Mouse (Mus musculus): ENCODE measurements around the gene Apba2. TPM values are rescaled to one million over a fixed set of nuclear protein-coding genes. Genes with fewer than 3 reads are reported as not detected.

Apba2 gene
- polyA plus RNA-seq, 1 experiment from 2014 or later, result 7.8 TPM

DNA sequence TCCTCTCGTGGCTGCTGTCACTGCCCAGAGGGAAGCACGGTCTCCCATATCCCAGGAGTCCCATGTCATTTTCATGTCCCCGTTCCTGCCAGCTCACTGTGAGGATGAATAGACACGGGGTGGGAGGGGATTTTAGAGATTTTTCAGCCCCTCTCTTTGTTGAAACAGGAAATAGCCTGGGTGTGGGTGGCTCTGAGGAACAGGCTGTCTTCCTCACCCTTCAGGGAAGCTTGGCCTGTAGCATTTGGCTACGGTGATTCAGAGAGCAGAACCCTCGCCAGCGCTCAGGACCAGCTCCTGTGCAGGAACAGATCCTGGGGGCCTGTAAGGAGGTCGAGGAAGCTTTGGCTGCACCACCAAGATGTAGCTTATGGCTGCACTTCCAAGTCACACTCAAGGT lies 45.3 kb downstream of the Apba2 start:
- Histone ChIP-seq H3K27ac (no peak overlapping the region), H3K36me3 (no peaks in the 10 kb centered on the region), H3K4me1 (no peaks in the 10 kb centered on the region), H3K9me3 (replicated peaks) (no peaks in the 10 kb centered on the region), H3K4me3 (no peak overlapping the region), H3K27me3 (ENCODE audit: low read depth, poor library complexity, severe bottlenecking) (no peaks in the 10 kb centered on the region)
- 86% methylated on average over 8 of the region's 8 CpGs for WGBS
- no peak for DNase-seq (ENCODE audit: low spot score)

GRCm38 (mm10) chr7:64550856-64551255 lies 49.4 kb downstream of the Apba2 start:
- 77% methylated on average over 1 of the region's 1 CpGs for WGBS
- Histone ChIP-seq H3K4me1 (no peaks in the 10 kb centered on the region), H3K9me3 (replicated peaks) (no peaks in the 10 kb centered on the region), H3K27me3 (ENCODE audit: low read depth, poor library complexity, severe bottlenecking) (no peaks in the 10 kb centered on the region), H3K27ac (no peak overlapping the region), H3K4me3 (no peak overlapping the region), H3K36me3 (no peaks in the 10 kb centered on the region)
- no peak for DNase-seq (ENCODE audit: low spot score)

GRCm38 (mm10) chr7:64552523-64553190 lies 51.2 kb downstream of the Apba2 start:
- Histone ChIP-seq H3K27ac (no peak overlapping the region), H3K9me3 (replicated peaks) (no peaks in the 10 kb centered on the region), H3K4me3 (no peak overlapping the region), H3K4me1 (no peaks in the 10 kb centered on the region), H3K36me3 (no peaks in the 10 kb centered on the region), H3K27me3 (ENCODE audit: low read depth, poor library complexity, severe bottlenecking) (no peaks in the 10 kb centered on the region)
- 87% methylated on average over 14 of the region's 16 CpGs for WGBS
- DNase-seq (ENCODE audit: low spot score), result no peak

DNA sequence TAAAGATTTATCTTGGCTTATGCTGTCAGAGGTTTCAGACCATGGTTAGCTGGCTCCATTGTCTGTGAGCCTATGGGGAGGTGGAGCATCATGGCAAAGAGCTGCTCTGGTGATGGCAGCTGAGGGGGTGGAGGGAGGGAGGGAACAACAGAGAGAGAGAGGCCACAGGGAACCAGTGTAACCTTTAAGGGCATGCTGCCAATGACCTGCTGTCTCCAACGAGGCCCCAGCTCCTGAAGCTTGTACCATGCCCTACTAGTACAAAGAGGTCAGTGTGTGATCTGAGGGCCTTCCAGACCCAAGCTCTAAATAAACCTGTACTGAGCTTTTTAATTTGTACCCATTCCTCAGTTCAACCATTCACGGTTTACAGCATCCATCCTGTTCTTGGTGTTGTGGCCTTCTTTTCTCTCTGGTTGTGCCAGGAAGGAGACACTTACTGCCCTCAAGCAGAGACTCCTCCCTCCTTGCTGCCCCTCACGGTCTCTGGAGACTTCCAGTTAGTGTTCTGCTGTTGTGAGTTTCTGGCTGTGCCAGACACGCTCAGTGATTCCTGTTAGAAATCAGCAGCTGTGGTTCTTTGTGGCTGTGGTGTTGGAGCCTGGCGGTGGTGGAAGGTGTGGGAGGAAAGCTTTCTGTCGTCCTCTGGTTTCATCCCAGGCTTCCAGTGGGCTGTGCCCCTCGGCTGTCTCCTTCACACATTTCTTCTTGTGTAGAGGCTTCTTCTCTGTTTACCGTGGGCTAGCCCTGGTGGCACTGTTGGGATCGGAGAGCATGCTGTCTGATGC lies 60.4 kb downstream of the Apba2 start:
- Histone ChIP-seq H3K27ac (no peak overlapping the region), H3K36me3 (no peaks in the 10 kb centered on the region), H3K4me3 (no peak overlapping the region), H3K4me1 (no peaks in the 10 kb centered on the region), H3K27me3 (ENCODE audit: low read depth, poor library complexity, severe bottlenecking) (no peaks in the 10 kb centered on the region), H3K9me3 (replicated peaks) (no peaks in the 10 kb centered on the region)
- DNase-seq (ENCODE audit: low spot score), result no peak
- WGBS, result 77% methylated on average over 9 of the region's 9 CpGs

GRCm38 (mm10) chr7:64564891-64565571 lies 63.5 kb downstream of the Apba2 start:
- Histone ChIP-seq H3K4me1 (0 out of 2 replicates have a peak, but pooled peaks cover 3% of the 10 kb centered on the region), H3K27ac (no peak overlapping the region)
- no peak for DNase-seq (ENCODE audit: low spot score)

DNA sequence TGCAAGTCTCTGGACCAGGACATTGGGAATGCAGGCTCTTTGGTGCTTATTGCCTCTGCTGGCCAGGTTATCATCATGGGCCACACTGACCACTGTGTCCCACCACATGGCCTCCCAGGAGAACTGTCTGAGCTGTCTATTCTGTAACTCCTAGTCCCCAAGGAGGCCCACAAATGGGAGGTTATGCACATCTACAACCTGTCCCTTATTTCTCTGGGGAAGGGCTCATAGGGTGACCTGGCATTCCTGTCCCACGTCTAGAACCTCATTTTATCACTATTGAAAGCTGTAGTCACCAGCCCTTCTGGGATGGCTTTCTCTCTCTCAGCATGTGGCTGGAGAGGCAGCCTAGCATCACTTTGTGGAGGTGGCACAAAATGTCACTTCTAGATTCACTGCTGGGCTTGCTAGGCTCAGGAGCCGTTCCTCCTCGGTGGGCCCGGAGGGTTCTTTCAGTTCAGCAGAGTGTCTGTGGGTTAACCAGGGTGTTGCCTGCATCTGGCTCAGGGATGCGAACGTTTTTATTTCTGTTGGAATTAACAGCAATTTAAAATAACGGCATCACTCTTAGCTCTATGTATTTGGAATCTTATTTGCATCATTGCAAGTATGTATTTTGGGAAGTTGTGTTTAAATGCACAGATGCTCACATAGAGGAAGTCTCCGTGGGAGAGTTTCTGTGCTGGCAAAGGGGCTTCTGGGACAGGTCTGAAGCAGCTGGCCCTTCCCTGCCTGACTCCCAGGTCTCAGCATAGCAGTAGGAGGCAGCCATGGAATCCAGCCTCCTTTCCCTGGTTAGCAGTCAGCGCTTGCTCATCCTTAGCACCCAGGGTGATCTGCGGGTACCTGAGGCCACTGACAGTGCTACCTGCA lies 65.1 kb downstream of the Apba2 start:
- no peak for DNase-seq (ENCODE audit: low spot score)
- no peak overlapping the region for H3K4me3 ChIP-seq
- H3K27me3 ChIP-seq (ENCODE audit: low read depth, poor library complexity, severe bottlenecking), result no peaks in the 10 kb centered on the region
- 85% methylated on average over 10 of the region's 10 CpGs for WGBS
- no peak overlapping the region for H3K27ac ChIP-seq
- H3K9me3 ChIP-seq (replicated peaks), result no peaks in the 10 kb centered on the region
- H3K36me3 ChIP-seq, result no peaks in the 10 kb centered on the region
- H3K4me1 ChIP-seq, result 0 out of 2 replicates have a peak, but pooled peaks cover 4% of the 10 kb centered on the region

More at GRCm38 (mm10) chr7:64564891-64565571, 63.5 kb downstream of the Apba2 start:
- no peaks in the 10 kb centered on the region for H3K9me3 ChIP-seq (replicated peaks)
- WGBS, result 84% methylated on average over 7 of the region's 7 CpGs
- H3K27me3 ChIP-seq (ENCODE audit: low read depth, poor library complexity, severe bottlenecking), result no peaks in the 10 kb centered on the region
- no peaks in the 10 kb centered on the region for H3K36me3 ChIP-seq
- no peak overlapping the region for H3K4me3 ChIP-seq

DNA sequence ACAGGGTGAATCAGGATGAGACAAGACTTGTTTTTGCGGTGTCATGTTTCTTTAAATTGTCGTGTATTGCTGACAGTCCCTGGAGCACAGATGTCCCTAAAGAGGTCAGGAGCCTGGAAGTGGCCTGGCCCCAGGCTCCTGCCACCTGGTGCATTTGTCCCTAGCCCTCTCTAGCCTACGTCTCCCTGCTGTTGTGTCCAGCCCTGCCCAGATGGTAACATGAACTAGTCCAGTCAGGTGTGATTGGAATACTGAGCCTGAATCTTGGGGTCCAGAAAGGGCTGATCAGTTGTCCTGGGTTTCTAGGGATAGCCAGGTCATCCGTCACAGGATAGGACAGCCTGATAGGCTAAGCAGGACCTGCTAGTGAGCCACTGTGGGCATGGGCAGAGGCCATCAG lies 67.2 kb downstream of the Apba2 start:
- Histone ChIP-seq H3K36me3 (no peaks in the 10 kb centered on the region), H3K4me1 (0 out of 2 replicates have a peak, but pooled peaks cover 4% of the 10 kb centered on the region), H3K9me3 (replicated peaks) (no peaks in the 10 kb centered on the region), H3K4me3 (no peak overlapping the region), H3K27me3 (ENCODE audit: low read depth, poor library complexity, severe bottlenecking) (no peaks in the 10 kb centered on the region), H3K27ac (no peak overlapping the region)
- DNase-seq (ENCODE audit: low spot score), result no peak
- 56% methylated on average over 4 of the region's 4 CpGs for WGBS

DNA sequence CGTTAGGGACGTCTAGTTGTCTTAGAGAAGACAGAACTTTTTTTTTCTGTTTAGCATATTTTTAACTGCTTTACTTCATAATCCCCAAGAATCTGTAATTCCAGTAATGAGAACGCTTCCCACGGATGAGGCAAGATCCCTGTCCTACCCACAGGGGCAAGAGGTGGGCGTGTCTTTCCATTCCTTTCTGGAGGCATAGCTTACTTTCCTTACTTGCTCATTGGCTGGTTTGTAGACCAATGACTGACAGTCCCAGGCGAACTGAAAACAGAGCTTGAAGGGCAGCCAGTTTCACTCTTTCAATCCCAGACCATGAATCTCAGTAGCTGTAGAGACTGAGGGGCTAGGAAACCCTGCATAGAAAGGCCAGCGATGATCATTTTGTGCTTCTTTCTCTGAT lies 68.2 kb downstream of the Apba2 start:
- Histone ChIP-seq H3K9me3 (replicated peaks) (no peaks in the 10 kb centered on the region), H3K4me1 (0 out of 2 replicates have a peak, but pooled peaks cover 4% of the 10 kb centered on the region), H3K27me3 (ENCODE audit: low read depth, poor library complexity, severe bottlenecking) (no peaks in the 10 kb centered on the region), H3K27ac (no peak overlapping the region), H3K4me3 (no peak overlapping the region), H3K36me3 (no peaks in the 10 kb centered on the region)
- no peak for DNase-seq (ENCODE audit: low spot score)
- WGBS, result 56% methylated on average over 7 of the region's 7 CpGs

GRCm38 (mm10) chr7:64570914-64571313 lies 69.4 kb downstream of the Apba2 start:
- no peaks in the 10 kb centered on the region for H3K27me3 ChIP-seq (ENCODE audit: low read depth, poor library complexity, severe bottlenecking)
- 0 out of 2 replicates have a peak, but pooled peaks cover 4% of the 10 kb centered on the region for H3K4me1 ChIP-seq
- DNase-seq (ENCODE audit: low spot score), result no peak
- H3K9me3 ChIP-seq (replicated peaks), result no peaks in the 10 kb centered on the region
- H3K27ac ChIP-seq, result no peak overlapping the region
- 87% methylated on average over 4 of the region's 4 CpGs for WGBS
- no peak overlapping the region for H3K4me3 ChIP-seq
- no peaks in the 10 kb centered on the region for H3K36me3 ChIP-seq

GRCm38 (mm10) chr7:64574144-64574543 lies 72.6 kb downstream of the Apba2 start:
- Histone ChIP-seq H3K4me3 (no peak overlapping the region), H3K4me1 (0 out of 2 replicates have a peak, but pooled peaks cover 4% of the 10 kb centered on the region), H3K36me3 (no peaks in the 10 kb centered on the region), H3K9me3 (replicated peaks) (no peaks in the 10 kb centered on the region), H3K27me3 (ENCODE audit: low read depth, poor library complexity, severe bottlenecking) (no peaks in the 10 kb centered on the region), H3K27ac (no peak overlapping the region)
- DNase-seq (ENCODE audit: low spot score), result no peak
- WGBS, result 90% methylated on average over 16 of the region's 16 CpGs

GRCm38 (mm10) chr7:64576519-64576951 lies 75.0 kb downstream of the Apba2 start:
- DNase-seq (ENCODE audit: low spot score), result no peak
- Histone ChIP-seq H3K4me1 (peaks cover 5% of the 10 kb centered on the region; the same call in 1 of the 2 replicates), H3K27me3 (ENCODE audit: low read depth, poor library complexity, severe bottlenecking) (no peaks in the 10 kb centered on the region), H3K36me3 (no peaks in the 10 kb centered on the region), H3K27ac (no peak overlapping the region), H3K4me3 (no peak overlapping the region), H3K9me3 (replicated peaks) (no peaks in the 10 kb centered on the region)
- WGBS, result 55% methylated on average over 1 of the region's 1 CpGs

DNA sequence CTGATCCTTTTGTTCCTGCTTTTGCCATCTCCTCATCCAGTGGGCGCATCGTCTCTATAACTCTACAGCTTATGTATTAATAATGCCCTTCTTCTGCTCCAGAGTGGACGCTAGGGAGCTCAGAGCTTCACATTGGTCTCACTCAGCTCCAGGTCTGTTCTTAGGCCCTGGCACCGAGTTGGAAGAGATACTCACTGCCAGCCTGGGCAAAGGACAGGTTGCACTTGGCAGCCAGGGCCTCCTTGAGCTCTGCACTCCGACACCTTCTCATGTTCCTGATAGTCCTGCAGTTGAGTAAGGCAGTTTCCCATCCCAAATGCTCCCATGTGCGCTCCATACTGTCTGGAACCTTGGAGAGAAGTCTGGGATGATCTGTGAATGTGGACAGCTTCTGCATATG lies 76.7 kb downstream of the Apba2 start:
- no peak for DNase-seq (ENCODE audit: low spot score)
- 91% methylated on average over 6 of the region's 6 CpGs for WGBS
- H3K36me3 ChIP-seq, result no peaks in the 10 kb centered on the region
- no peaks in the 10 kb centered on the region for H3K9me3 ChIP-seq (replicated peaks)
- H3K27ac ChIP-seq, result no peak overlapping the region
- H3K4me3 ChIP-seq, result no peak overlapping the region
- peaks cover 5% of the 10 kb centered on the region; the same call in 1 of the 2 replicates for H3K4me1 ChIP-seq
- H3K27me3 ChIP-seq (ENCODE audit: low read depth, poor library complexity, severe bottlenecking), result no peaks in the 10 kb centered on the region
